Comparison of ENCODE assay signal across 22 mouse cellular contexts in the genomic region with DNA sequence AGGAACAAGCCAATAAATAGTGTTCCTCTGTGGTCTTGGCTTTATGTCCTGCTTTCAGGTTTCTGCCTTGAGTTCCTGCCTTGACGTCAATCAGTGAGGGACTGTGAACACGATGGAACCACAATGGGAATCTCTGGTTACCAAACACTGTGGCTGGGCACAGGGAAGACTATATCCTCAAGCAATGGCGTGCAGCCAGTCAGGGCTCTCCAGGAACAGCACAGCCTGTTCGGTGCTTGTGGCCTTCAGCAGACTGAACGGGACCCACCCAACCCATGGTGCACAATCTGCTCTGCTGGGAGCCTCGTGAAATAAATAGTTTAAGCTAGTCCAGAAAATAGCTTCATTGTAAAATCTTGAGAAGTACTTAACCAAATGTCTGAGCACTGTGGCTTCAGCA. TPM values are rescaled to one million over a fixed set of nuclear protein-coding genes. Genes with fewer than 3 reads are reported as not detected.
"Had no signal": no experiment of that assay in that cellular context is flagged by ENCODE, and none has a peak within 500 bp of the region (broad histone marks: within the 10 kb centered on the region; RNA-seq: fewer than 3 reads in every experiment).

No protein-coding gene starts in this region.

- DNase-seq: kidney, adult 2 months; kidney, postnatal 25 days; lung, embryonic 14.5 days; midbrain, embryonic 14.5 days; retina, postnatal 1 day; right cerebral cortex, postnatal 14 days; thymus, adult 18-20 months; thymus, postnatal 14 days had no signal

RNA-seq across cellular contexts. Expression of a gene that starts 18.3 kb away (rescaled TPM):
- total RNA-seq: megakaryocyte, adult 5-6 weeks had no signal
- polyA plus RNA-seq: liver, embryonic 12.5 days; small intestine, adult 2 months had no signal

RNA-seq across cellular contexts. Expression of a gene that starts 52.1 kb away (rescaled TPM):
- total RNA-seq: layer of hippocampus, postnatal 25 days; left cerebral cortex, adult 2 months; left cerebral cortex, postnatal 14 days; megakaryocyte, adult 5-6 weeks had no signal
- polyA plus RNA-seq: kidney, embryonic 15.5 days; limb, embryonic 11.5 days; limb, embryonic 15.5 days; liver, embryonic 12.5 days; liver, embryonic 16.5 days; midbrain, embryonic 10.5 days; midbrain, embryonic 14.5 days; myocyte; neural tube, embryonic 11.5 days; neural tube, embryonic 15.5 days; small intestine, adult 2 months had no signal
